Mouse (Mus musculus) liver, embryonic 12.5 days (tissue): ENCODE results near the gene Esf1. TPM values are rescaled to one million over a fixed set of nuclear protein-coding genes. Genes with fewer than 3 reads are reported as not detected.
A peak's percentile ranks its signal among the peaks of the same experiment; 100 is the strongest.
"Not testable (repeated sequence)": the region's sequence is repeated elsewhere in the genome, so short reads cannot be mapped to it uniquely, and the experiment has no call there.

Source experiments
- ATAC-seq: fragments of 200-750 bp; cut with Nextera tagmentation; 2 replicates; pipeline ENCODE4 v1.8.0; 2017; ENCODE audit warnings: moderate number of reproducible peaks, mild to moderate bottlenecking, moderate library complexity
- H3K27ac ChIP-seq: fragments of 300-500 bp; sonication (generic); 2 replicates; pipeline ENCODE4 v1.5.1; 2016; ENCODE audit warnings: mild to moderate bottlenecking
- H3K27me3 ChIP-seq: fragments of 300-500 bp; sonication (generic); replicated peaks from 2 replicates; pipeline ENCODE4 v1.6.1; 2016; ENCODE audit warnings: mild to moderate bottlenecking, moderate library complexity
- H3K36me3 ChIP-seq: fragments of 300-500 bp; sonication (generic); 2 replicates; pipeline ENCODE4 v1.6.1; 2016; ENCODE audit warnings: mild to moderate bottlenecking, moderate library complexity
- H3K4me1 ChIP-seq: fragments of 300-500 bp; sonication (generic); 2 replicates; pipeline ENCODE4 v1.6.1; 2016
- H3K4me2 ChIP-seq: fragments of 300-500 bp; sonication (generic); 2 replicates; pipeline ENCODE4 v1.6.1; 2016; ENCODE audit warnings: mild to moderate bottlenecking, moderate library complexity
- H3K4me3 ChIP-seq: fragments of 300-500 bp; sonication (generic); 2 replicates; pipeline ENCODE4 v1.5.1; 2016; ENCODE audit warnings: mild to moderate bottlenecking, moderate library complexity
- H3K9ac ChIP-seq: fragments of 300-500 bp; sonication (generic); 2 replicates; pipeline ENCODE4 v1.6.1; 2016; ENCODE audit warnings: mild to moderate bottlenecking, moderate library complexity
- H3K9me3 ChIP-seq: fragments of 300-500 bp; sonication (generic); replicated peaks from 2 replicates; pipeline ENCODE4 v1.6.1; 2016; ENCODE audit warnings: mild to moderate bottlenecking, moderate library complexity
- WGBS: fragments of 180-500 bp; shearing (Covaris S2); methylation state at CpG from one replicate; pipeline ENCODE4 v1.1.7; 2016; ENCODE audit not compliant: insufficient replicate concordance; 5-methylcytosine and 5-hydroxymethylcytosine counted together
- polyA plus RNA-seq: library from polyadenylated mRNA; unstranded; fragments of >200 nt; fragmentation: Nextera tagmentation; extraction: Ambion mirVana; gene quantifications from 2 replicates; pipeline ENCODE4 v1.2.1, GENCODE M21; 2016

The Esf1 gene
- polyA plus RNA-seq, 1 experiment from 2014 or later: 20.5 TPM

DNA sequence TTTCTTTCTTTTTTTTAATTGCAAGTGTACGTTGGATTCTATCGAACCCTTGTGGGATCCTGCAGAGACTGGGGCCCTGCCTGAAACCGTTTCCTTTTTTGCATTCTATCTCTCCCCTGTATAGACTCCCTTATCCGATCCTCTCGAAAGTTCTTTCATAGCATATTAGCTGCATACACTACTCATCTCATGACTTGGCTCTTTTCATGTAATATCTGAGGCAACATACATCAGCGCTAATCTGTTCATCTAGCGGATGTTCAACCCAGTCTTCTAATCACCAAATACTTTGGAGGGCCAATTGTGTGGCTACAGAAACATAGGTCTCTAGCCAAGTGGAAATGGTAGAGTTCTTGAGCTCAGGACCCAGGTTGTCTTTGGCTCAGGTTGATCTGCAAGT, 86.1 kb downstream of the Esf1 start:
- Histone ChIP-seq H3K4me3 (no peak overlapping the region), H3K27me3 (no peaks in the 10 kb centered on the region), H3K4me1 (peaks cover 24% of the 10 kb centered on the region), H3K9me3 (no peaks in the 10 kb centered on the region), H3K9ac (no peak overlapping the region), H3K4me2 (no peak overlapping the region), H3K27ac (no peak overlapping the region), H3K36me3 (no peaks in the 10 kb centered on the region)
- WGBS: 66% methylated on average over 7 of the region's 7 CpGs
- peak; percentile 49 for ATAC-seq

DNA sequence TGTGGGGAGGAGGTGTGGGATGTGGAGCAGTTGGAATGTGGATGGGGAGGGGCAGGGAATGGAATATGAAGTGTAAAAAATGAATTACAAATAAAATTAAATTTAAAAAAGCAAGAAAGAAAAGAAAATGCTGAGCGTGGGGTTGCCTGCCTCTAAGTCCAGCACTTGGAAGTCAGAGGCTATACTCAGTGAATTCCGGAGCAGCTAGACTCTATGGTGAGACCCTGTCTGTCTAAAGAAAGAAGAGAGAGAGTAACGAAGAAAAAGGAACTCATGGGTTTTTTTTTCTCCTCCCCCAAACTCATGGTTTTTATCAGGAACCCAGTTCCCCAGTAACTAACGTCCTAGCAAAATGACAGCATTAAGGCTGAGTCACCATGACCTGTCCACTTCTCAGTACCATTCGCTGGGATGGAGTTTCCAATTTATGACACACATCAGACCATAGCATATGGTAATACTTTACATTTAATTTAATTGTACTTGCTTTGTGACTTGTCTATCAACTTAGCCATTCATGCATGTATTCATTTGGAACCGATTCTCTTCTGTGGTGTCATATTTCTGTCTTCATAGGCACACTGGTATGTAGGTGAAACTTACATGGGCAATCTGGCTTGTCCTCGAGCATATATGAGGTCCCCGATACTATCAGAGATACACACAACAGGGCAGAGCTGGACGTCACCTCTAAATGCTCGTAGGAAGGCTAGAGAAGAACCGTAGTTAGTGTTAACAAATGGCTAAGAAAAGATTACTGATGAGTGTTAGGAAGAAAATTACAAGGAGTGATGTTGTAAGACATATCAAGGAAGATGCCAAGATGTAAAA, 89.4 kb downstream of the Esf1 start:
- H3K9ac ChIP-seq: peak overlapping the region; percentile 17; the same call in 1 of the 2 replicates
- peaks cover 24% of the 10 kb centered on the region for H3K4me1 ChIP-seq
- WGBS: 63% methylated on average over 11 of the region's 11 CpGs

GRCm38 (mm10) chr2:140079284-140079683, 91.1 kb downstream of the Esf1 start:
- not testable (repeated sequence) for H3K27me3 ChIP-seq, H3K4me2 ChIP-seq, H3K27ac ChIP-seq, H3K9me3 ChIP-seq, H3K36me3 ChIP-seq, ATAC-seq, H3K9ac ChIP-seq, H3K4me3 ChIP-seq
- H3K4me1 ChIP-seq: peaks cover 21% of the 10 kb centered on the region

More for the DNA sequence above, 89.4 kb downstream of the Esf1 start:
- Histone ChIP-seq H3K4me2 (peak overlapping the region; percentile 29), H3K27me3 (peaks cover 2% of the 10 kb centered on the region; the same call in 1 of the 2 replicates), H3K9me3 (no peaks in the 10 kb centered on the region), H3K4me3 (no peak overlapping the region), H3K36me3 (no peaks in the 10 kb centered on the region), H3K27ac (peak overlapping the region; percentile 69)
- ATAC-seq: peak; percentile 87

DNA sequence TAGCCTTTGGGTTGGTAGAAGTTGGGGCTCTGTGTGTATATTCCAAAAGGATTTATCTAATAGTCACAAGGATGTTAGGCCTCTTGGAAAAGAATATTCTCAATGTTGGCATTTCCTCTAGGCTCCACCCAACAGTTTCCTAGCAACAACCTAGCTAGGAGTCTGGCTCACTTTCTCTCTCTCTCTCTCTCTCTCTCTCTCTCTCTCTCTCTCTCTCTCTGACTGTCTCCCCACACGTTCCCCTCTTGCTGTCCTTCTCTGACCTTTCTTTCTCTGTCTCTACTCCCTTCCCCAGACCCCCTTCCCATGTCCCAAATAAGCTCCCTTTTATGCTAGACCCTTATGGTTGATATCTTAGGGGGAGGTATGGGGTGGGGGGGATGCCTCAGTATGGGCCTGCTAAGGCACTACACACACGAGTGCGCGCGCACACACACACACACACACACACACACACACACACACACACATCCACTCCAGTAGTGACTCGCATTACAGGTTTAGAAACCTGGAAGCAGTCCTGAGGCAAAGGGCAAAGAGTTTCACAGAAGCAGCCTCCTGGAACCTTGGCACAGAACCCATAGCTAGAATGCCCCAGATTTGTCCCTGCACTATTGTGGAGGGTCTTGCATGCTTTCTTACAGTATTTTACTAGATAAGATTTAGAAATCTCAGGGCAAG, 91.6 kb downstream of the Esf1 start:
- no peak overlapping the region for H3K4me3 ChIP-seq
- peaks cover 17% of the 10 kb centered on the region for H3K4me1 ChIP-seq
- no peak for ATAC-seq
- no peaks in the 10 kb centered on the region for H3K36me3 ChIP-seq
- peaks cover 5% of the 10 kb centered on the region for H3K27me3 ChIP-seq
- H3K4me2 ChIP-seq: no peak overlapping the region
- no peaks in the 10 kb centered on the region for H3K9me3 ChIP-seq
- H3K9ac ChIP-seq: no peak overlapping the region
- 76% methylated on average over 6 of the region's 6 CpGs for WGBS
- no peak overlapping the region for H3K27ac ChIP-seq

DNA sequence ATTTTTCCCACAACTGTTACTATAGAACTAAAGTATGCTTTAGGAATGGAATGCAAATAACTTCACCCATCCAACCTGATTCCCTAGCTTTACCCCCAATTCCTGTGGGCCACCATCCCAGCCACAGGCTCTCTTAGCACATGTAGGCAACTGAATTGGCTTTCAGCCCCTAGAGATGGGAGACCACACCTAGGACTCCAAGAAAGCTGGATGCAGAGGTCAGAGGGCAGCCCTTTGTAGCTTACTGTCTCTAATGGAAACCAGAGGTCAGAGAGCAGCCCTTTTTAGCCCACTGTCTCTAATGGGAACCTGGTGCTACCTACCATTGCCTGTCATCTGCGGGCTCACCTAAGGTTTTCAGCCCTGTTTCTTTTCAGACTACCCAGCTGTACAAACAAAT, 92.9 kb downstream of the Esf1 start:
- Histone ChIP-seq H3K9ac (no peak overlapping the region), H3K4me3 (no peak overlapping the region), H3K36me3 (no peaks in the 10 kb centered on the region), H3K27me3 (peaks cover 5% of the 10 kb centered on the region), H3K27ac (no peak overlapping the region), H3K4me1 (peaks cover 17% of the 10 kb centered on the region), H3K9me3 (no peaks in the 10 kb centered on the region), H3K4me2 (no peak overlapping the region)
- no peak for ATAC-seq
- 50% methylated on average over 1 of the region's 1 CpGs for WGBS

- Histone ChIP-seq H3K27ac (no peak overlapping the region), H3K4me1 (peaks cover under 1% of the 10 kb centered on the region; the same call in 1 of the 2 replicates), H3K4me2 (no peak overlapping the region), H3K9me3 (no peaks in the 10 kb centered on the region), H3K27me3 (peaks cover 18% of the 10 kb centered on the region), H3K36me3 (no peaks in the 10 kb centered on the region), H3K9ac (no peak overlapping the region), H3K4me3 (no peak overlapping the region)
- ATAC-seq: no peak
- 53% methylated on average over 3 of the region's 3 CpGs for WGBS
Measured at GRCm38 (mm10) chr2:140075150-140075549, 95.2 kb downstream of the Esf1 start.

Other genes with a start within 250 kb of the Esf1 start
- 20.6 and 20.8 TPM in 2 replicates for gene Tasp1, start 103.8 kb downstream of the Esf1 start, polyA plus RNA-seq
- gene Gm17374, start 18.5 kb downstream of the Esf1 start, polyA plus RNA-seq: not detected in 2 replicates
- 11.0 and 12.7 TPM in 2 replicates for gene Ndufaf5, start 85 bp upstream of the Esf1 start, polyA plus RNA-seq
- gene Sel1l2, start 219.1 kb upstream of the Esf1 start, polyA plus RNA-seq: not detected in 2 replicates
- gene Macrod2, start 224.7 kb upstream of the Esf1 start, polyA plus RNA-seq: 11.3 and 11.8 TPM in 2 replicates